Mouse (Mus musculus) embryonic facial prominence, embryonic 13.5 days (tissue): Measurements from ENCODE around the gene Wrb. TPM values are rescaled to one million over a fixed set of nuclear protein-coding genes. Genes with fewer than 3 reads are reported as not detected.
"Not testable (repeated sequence)": the region's sequence is repeated elsewhere in the genome, so short reads cannot be mapped to it uniquely, and the experiment has no call there.

Experiments used
- ATAC-seq: fragments of 200-750 bp; cut with Nextera tagmentation; 2 replicates; pipeline ENCODE4 v1.8.0; 2017; ENCODE audit warnings: low read depth; ENCODE audit not compliant: insufficient number of reproducible peaks, insufficient read depth, low FRiP score, low TSS enrichment
- H3K27ac ChIP-seq: fragments of 300-500 bp; sonication (generic); 2 replicates; pipeline ENCODE4 v1.5.1; 2015; ENCODE audit warnings: moderate library complexity, mild to moderate bottlenecking, inconsistent platforms
- H3K27me3 ChIP-seq: fragments of 300-500 bp; sonication (generic); 2 replicates; pipeline ENCODE4 v1.6.1; 2015; ENCODE audit warnings: mild to moderate bottlenecking, inconsistent platforms
- H3K36me3 ChIP-seq: fragments of 300-500 bp; sonication (generic); 2 replicates; pipeline ENCODE4 v1.6.1; 2015; ENCODE audit warnings: mild to moderate bottlenecking, inconsistent platforms
- H3K4me1 ChIP-seq: fragments of 300-500 bp; sonication (generic); 2 replicates; pipeline ENCODE4 v1.6.1; 2015; ENCODE audit warnings: inconsistent platforms
- H3K4me2 ChIP-seq: fragments of 300-500 bp; sonication (generic); 2 replicates; pipeline ENCODE4 v1.6.1; 2015; ENCODE audit warnings: moderate library complexity, mild to moderate bottlenecking, inconsistent platforms
- H3K4me3 ChIP-seq: fragments of 300-500 bp; sonication (generic); 2 replicates; pipeline ENCODE4 v1.5.1; 2015; ENCODE audit warnings: mild to moderate bottlenecking, inconsistent platforms
- H3K9ac ChIP-seq: fragments of 300-500 bp; sonication (generic); 2 replicates; pipeline ENCODE4 v1.6.1; 2015; ENCODE audit warnings: mild to moderate bottlenecking, inconsistent platforms
- H3K9me3 ChIP-seq: fragments of 300-500 bp; sonication (generic); 2 replicates; pipeline ENCODE4 v1.6.1; 2016; ENCODE audit warnings: inconsistent platforms
- WGBS: fragments of 180-500 bp; shearing (Covaris S2); methylation state at CpG from one replicate; pipeline ENCODE4 v1.1.7; 2015; ENCODE audit warnings: mixed read lengths; 5-methylcytosine and 5-hydroxymethylcytosine counted together
- polyA plus RNA-seq: library from polyadenylated mRNA; unstranded; fragments of >200 nt; fragmentation: Nextera tagmentation; extraction: Ambion mirVana; gene quantifications from 2 replicates; pipeline ENCODE4 v1.2.1, GENCODE M21; 2015

The Wrb gene
- polyA plus RNA-seq = 59.9 and 61.4 TPM in 2 replicates

- Histone ChIP-seq H3K4me2 (peak within 1 kb of the TSS; percentile 80), H3K4me1 (peaks cover 28% of the 10 kb centered on the region), H3K27ac (peak within 1 kb of the TSS; percentile 55)
Observed at GRCm38 (mm10) chr16:96145110-96145800, at the start of gene Wrb. TSS of gene Wrb (plus strand) at chr16:96145407.

DNA sequence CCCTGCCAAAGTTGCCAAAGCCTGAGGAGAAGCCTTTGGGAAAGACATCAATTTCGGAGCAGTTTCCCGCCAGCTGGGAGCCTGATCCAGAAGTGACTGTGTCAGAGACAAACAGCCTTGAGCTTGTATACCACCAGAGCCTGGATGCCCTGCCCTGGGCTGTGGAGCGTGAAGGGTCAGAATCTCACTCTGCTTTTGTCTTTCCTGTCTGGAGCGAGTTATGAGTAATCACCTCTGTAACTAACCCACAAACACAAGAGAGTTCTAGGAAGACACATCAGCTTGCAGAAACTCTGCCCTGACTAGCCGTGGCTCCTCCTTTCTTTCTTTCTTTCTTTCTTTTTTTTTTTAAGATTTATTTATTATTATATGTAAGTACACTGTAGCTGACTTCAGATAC lies 49.2 kb upstream of the Wrb start:
- no peaks in the 10 kb centered on the region for H3K9me3 ChIP-seq
- no peak overlapping the region for H3K9ac ChIP-seq
- peaks cover 4% of the 10 kb centered on the region for H3K4me1 ChIP-seq
- ATAC-seq = no peak
- H3K36me3 ChIP-seq = no peaks in the 10 kb centered on the region
- 86% methylated on average over 5 of the region's 5 CpGs for WGBS
- H3K4me3 ChIP-seq = no peak overlapping the region
- H3K27ac ChIP-seq = no peak overlapping the region
- H3K27me3 ChIP-seq = no peaks in the 10 kb centered on the region
- H3K4me2 ChIP-seq = no peak overlapping the region

More at GRCm38 (mm10) chr16:96145110-96145800, at the start of gene Wrb:
- under 1% methylated on average over 68 of the region's 68 CpGs for WGBS
- Histone ChIP-seq H3K4me3 (peak within 1 kb of the TSS; percentile 85), H3K27me3 (no peaks in the 10 kb centered on the region), H3K9ac (peak within 1 kb of the TSS; percentile 78), H3K36me3 (no peaks in the 10 kb centered on the region), H3K9me3 (peaks cover 4% of the 10 kb centered on the region)
- peak; percentile 95 for ATAC-seq

DNA sequence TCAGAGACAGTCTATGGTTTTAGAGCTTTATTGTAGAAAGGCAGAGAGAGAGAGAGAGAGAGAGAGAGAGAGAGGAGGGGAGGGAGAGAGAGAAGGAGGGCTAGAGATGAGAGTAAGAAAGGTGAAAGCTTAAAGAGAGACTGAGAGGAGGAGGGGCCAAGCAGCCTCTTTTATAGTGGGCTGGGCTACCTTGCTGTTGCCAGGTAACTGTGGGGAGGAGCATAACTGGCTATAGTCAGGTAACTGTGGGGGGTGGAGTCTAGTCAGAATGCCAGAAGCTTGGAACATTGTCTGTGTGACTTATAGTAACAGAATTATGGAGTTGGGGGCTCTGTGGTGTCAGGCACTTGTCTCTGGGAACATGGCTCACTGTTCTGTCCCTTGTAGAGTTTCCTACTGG lies 47.4 kb upstream of the Wrb start:
- H3K4me2 ChIP-seq, ATAC-seq, H3K27ac ChIP-seq, H3K27me3 ChIP-seq, H3K36me3 ChIP-seq, H3K4me3 ChIP-seq, H3K9me3 ChIP-seq, H3K4me1 ChIP-seq, H3K9ac ChIP-seq: not testable (repeated sequence)

DNA sequence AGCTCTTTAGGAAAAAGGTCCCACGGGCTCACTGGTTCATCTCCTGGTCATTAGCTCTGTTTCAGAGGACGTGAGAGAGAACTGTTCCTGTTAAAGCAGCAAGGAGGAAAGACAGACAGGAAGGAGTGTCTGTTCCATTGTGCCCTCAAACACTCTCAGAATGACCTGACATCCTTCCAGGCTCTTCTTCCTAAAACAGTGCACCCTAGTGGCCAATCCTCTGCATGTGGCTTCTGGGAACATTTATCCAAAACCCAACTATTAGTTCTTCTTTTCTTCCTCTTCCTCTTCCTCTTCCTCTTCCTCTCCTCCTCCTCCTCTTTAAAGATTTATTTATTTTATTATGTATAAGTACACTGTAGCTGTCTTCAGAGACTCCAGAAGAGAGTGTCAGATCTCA lies 42.2 kb upstream of the Wrb start:
- Histone ChIP-seq H3K36me3 (no peaks in the 10 kb centered on the region), H3K9me3 (no peaks in the 10 kb centered on the region), H3K9ac (no peak overlapping the region), H3K4me2 (no peak overlapping the region), H3K4me3 (no peak overlapping the region), H3K27ac (no peak overlapping the region), H3K27me3 (no peaks in the 10 kb centered on the region), H3K4me1 (no peaks in the 10 kb centered on the region)
- 42% methylated on average over 2 of the region's 2 CpGs for WGBS
- ATAC-seq = no peak

- no peak overlapping the region for H3K9ac ChIP-seq
- H3K27me3 ChIP-seq = no peaks in the 10 kb centered on the region
- no peak overlapping the region for H3K4me3 ChIP-seq
- no peak for ATAC-seq
- H3K27ac ChIP-seq = no peak overlapping the region
- H3K4me2 ChIP-seq = no peak overlapping the region
- no peaks in the 10 kb centered on the region for H3K36me3 ChIP-seq
- H3K9me3 ChIP-seq = no peaks in the 10 kb centered on the region
- H3K4me1 ChIP-seq = peaks cover 3% of the 10 kb centered on the region; the same call in 1 of the 2 replicates
- WGBS = 48% methylated on average over 4 of the region's 4 CpGs
Observed at GRCm38 (mm10) chr16:96109673-96110072, 35.5 kb upstream of the Wrb start.

- Histone ChIP-seq H3K9me3 (no peaks in the 10 kb centered on the region), H3K4me1 (peaks cover 3% of the 10 kb centered on the region; the same call in 1 of the 2 replicates), H3K4me3 (no peak overlapping the region), H3K9ac (no peak overlapping the region), H3K27me3 (no peaks in the 10 kb centered on the region), H3K36me3 (no peaks in the 10 kb centered on the region), H3K4me2 (no peak overlapping the region), H3K27ac (no peak overlapping the region)
- no peak for ATAC-seq
- 84% methylated on average over 5 of the region's 5 CpGs for WGBS
Observed at GRCm38 (mm10) chr16:96110655-96111345, 34.4 kb upstream of the Wrb start.

- no peak overlapping the region for H3K27ac ChIP-seq
Observed at GRCm38 (mm10) chr16:96112769-96113168, 32.4 kb upstream of the Wrb start.

GRCm38 (mm10) chr16:96114729-96115128 lies 30.5 kb upstream of the Wrb start:
- H3K36me3 ChIP-seq = no peaks in the 10 kb centered on the region; the same call in 1 of the 2 replicates
- 45% methylated on average over 4 of the region's 4 CpGs for WGBS

More at GRCm38 (mm10) chr16:96112769-96113168, 32.4 kb upstream of the Wrb start:
- H3K27me3 ChIP-seq = no peaks in the 10 kb centered on the region
- peaks cover 3% of the 10 kb centered on the region; the same call in 1 of the 2 replicates for H3K4me1 ChIP-seq
- H3K9ac ChIP-seq = no peak overlapping the region
- ATAC-seq = no peak
- H3K4me2 ChIP-seq = no peak overlapping the region
- WGBS = 54% methylated on average over 2 of the region's 2 CpGs
- no peak overlapping the region for H3K4me3 ChIP-seq
- H3K36me3 ChIP-seq = no peaks in the 10 kb centered on the region
- H3K9me3 ChIP-seq = no peaks in the 10 kb centered on the region

DNA sequence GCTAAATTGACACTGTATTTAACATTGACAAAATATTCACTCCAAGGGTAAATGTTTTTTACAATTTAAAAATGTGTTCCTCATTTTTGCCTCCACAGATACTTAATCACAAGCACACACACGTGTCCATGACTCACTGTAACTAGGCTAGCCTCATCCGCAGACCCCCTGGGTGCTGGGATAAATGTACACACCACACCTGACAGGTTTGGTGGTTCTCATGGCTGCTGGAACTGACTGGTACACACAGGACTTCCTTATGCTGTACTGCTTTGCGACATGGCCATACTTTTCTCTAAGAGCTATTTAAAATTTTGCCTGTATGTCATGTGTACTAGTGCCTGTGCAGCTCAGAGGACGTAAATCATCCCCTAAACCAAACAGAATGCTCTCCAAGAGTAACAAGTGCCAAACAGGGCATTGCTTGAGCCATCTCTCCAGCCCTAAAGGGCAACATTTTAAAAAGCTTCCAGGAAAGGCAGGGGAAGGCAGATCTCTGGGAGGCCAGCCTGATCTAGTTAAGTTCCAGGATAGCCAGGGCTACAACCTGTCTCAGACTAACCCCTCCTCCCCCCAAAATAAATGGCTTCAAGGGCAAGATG lies 25.1 kb upstream of the Wrb start:
- no peak overlapping the region for H3K27ac ChIP-seq
- 71% methylated on average over 4 of the region's 4 CpGs for WGBS

More at GRCm38 (mm10) chr16:96114729-96115128, 30.5 kb upstream of the Wrb start:
- no peaks in the 10 kb centered on the region for H3K9me3 ChIP-seq
- H3K9ac ChIP-seq = no peak overlapping the region
- H3K4me3 ChIP-seq = no peak overlapping the region
- no peaks in the 10 kb centered on the region for H3K27me3 ChIP-seq
- H3K4me1 ChIP-seq = peaks cover 3% of the 10 kb centered on the region; the same call in 1 of the 2 replicates
- H3K27ac ChIP-seq = no peak overlapping the region
- no peak for ATAC-seq
- H3K4me2 ChIP-seq = no peak overlapping the region

DNA sequence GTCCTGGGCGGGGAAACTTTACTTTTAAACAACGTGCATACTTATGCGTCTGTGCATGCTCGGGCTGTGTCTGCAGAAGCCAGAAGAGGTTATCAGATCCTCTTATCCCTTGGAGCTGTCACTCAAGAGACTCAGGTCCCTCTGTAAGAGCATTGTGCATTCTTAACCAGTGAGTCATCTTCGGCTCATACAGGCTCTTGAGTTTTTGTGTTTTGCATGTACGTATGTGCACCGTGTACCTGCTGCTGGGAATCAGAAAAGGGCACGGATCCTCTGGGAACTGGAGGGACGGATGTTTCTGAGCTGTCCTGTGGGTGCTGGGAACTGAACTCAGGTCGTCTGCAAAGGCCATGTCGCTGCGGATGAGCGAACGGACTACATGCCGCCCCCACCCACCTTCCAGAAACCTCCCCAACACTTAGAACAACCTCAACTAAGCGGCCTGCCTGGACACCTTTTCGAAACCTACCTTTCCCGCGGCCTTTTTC lies 18.5 kb upstream of the Wrb start:
- no peaks in the 10 kb centered on the region for H3K27me3 ChIP-seq
- 3% methylated on average over 19 of the region's 19 CpGs for WGBS
- peak overlapping the region; percentile 84 for H3K4me2 ChIP-seq
- peaks cover 46% of the 10 kb centered on the region for H3K36me3 ChIP-seq
- peak overlapping the region; percentile 97 for H3K27ac ChIP-seq
- ATAC-seq = no peak
- no peaks in the 10 kb centered on the region for H3K9me3 ChIP-seq
- H3K4me3 ChIP-seq = peak overlapping the region; percentile 90
- peaks cover 33% of the 10 kb centered on the region for H3K4me1 ChIP-seq
- H3K9ac ChIP-seq = peak overlapping the region; percentile 98

More for the DNA sequence above, 25.1 kb upstream of the Wrb start:
- Histone ChIP-seq H3K4me1 (peaks cover 12% of the 10 kb centered on the region), H3K27me3 (no peaks in the 10 kb centered on the region), H3K9ac (no peak overlapping the region), H3K36me3 (peaks cover 45% of the 10 kb centered on the region), H3K4me2 (no peak overlapping the region), H3K4me3 (no peak overlapping the region), H3K9me3 (no peaks in the 10 kb centered on the region)
- no peak for ATAC-seq

DNA sequence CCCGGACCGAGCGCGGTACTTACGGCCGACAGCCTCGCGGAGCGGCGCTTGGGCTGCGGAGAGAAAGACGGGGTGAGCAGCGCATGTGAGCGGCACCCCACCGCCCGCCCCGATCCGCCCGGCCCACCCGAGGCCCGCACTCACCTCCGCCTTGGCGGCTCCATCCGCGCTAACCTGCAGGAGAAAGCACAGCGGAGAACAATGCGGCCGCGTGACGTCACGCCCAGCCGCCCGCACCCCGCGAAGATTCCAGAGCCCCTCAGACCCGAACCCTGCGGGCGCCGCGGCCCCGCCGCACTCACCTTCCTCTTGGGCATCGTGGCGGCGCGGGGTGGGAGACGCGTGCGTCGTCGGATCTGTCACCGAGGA lies 17.9 kb upstream of the Wrb start:
- Histone ChIP-seq H3K4me1 (peaks cover 33% of the 10 kb centered on the region), H3K27ac (peak overlapping the region; percentile 97), H3K9ac (peak overlapping the region; percentile 98), H3K36me3 (peaks cover 45% of the 10 kb centered on the region), H3K4me3 (peak overlapping the region; percentile 90), H3K27me3 (no peaks in the 10 kb centered on the region), H3K9me3 (no peaks in the 10 kb centered on the region), H3K4me2 (peak overlapping the region; percentile 84)
- peak; percentile 57 for ATAC-seq
- under 1% methylated on average over 52 of the region's 52 CpGs for WGBS
